Mouse (Mus musculus) gastrocnemius, postnatal 36 days (tissue): ENCODE data around the gene Fra10ac1. TPM values are rescaled to one million over a fixed set of nuclear protein-coding genes. Genes with fewer than 3 reads are reported as not detected.
A peak's percentile ranks its signal among the peaks of the same experiment; 100 is the strongest.

Experiments used
- DNase-seq, 2 experiments: peaks; one replicate each; pipeline ENCODE4 v3.0.0; 2022
- intact Hi-C: fragments of 180-260 bp; cut with DNase I; formaldehyde crosslinking; loops from one replicate; pipeline ENCODE4 v1.15.1; 2025
- long read RNA-seq, 2 experiments: library from polyadenylated mRNA; stranded (forward); transcript quantifications; one replicate each; pipeline ENCODE4 v2.0.0; 2021
- total RNA-seq, 2 experiments: library from RNA; stranded (reverse); gene quantifications; 2 replicates each; pipeline ENCODE4 v1.2.3; 2021

The Fra10ac1 gene
- total RNA-seq = 10 to 100 TPM in 1 of 2 experiments, 1 to 10 TPM in 1; 10.0 to 10.7 TPM
- long read RNA-seq, experiment 1, transcript Fra10ac1-201 (14 exons, 1,402 nt) = major isoform, 18 of 34 reads
- long read RNA-seq, experiment 1, partial matches to known transcripts = 6 of 34 reads
- long read RNA-seq, experiment 1, other reads (novel, unspliced or antisense) = 10 of 34 reads
- long read RNA-seq, experiment 2, transcript Fra10ac1-201 (14 exons, 1,402 nt) = major isoform, 21 of 33 reads
- long read RNA-seq, experiment 2, partial matches to known transcripts = 4 of 33 reads
- long read RNA-seq, experiment 2, other reads (novel, unspliced or antisense) = 8 of 33 reads

- intact Hi-C loops = loop anchor here (10.0 kb wide), 1 partner anchor 591 kb away; the partner anchor contains the start of gene Noc3l
- DNase-seq = peak; percentile 87 to 88
Measured at GRCm38 (mm10) chr19:38223905-38224684, at the start of gene Fra10ac1. Gene Fra10ac1, minus strand, starts transcription at chr19:38224156.

GRCm38 (mm10) chr19:38271071-38271470 is 47.1 kb upstream of the Fra10ac1 start:
- intact Hi-C loops = no loop called here
- DNase-seq = no peak

GRCm38 (mm10) chr19:38267469-38267868 is 43.5 kb upstream of the Fra10ac1 start:
- intact Hi-C loops = no loop called here
- no peak for DNase-seq

DNA sequence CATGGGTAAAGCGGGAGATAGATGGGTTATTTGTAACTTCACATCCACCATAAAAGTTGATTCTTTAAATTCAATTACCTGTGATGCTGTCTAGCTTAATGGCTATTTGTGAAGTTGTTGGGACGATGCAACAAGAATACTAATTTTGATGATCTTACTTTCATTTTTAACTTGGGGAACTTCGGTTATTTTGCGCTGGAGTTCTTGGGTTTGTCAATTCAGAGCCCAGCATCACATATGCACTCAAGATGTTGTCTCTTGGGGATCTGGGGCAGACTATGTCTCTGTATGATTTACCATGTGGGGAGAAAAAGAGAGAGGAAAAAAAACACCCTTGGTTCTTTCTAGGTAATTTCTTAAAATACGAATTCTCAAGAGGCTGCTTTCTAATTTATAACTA is 41.8 kb upstream of the Fra10ac1 start:
- DNase-seq = no peak
- intact Hi-C loops = no loop called here

GRCm38 (mm10) chr19:38264505-38265500 is 40.8 kb upstream of the Fra10ac1 start, which contains the start of gene Lgi1:
Gene Lgi1, plus strand, starts transcription at chr19:38264536.
- DNase-seq = no peak
- intact Hi-C loops = no loop called here

- intact Hi-C loops = no loop called here
- no peak for DNase-seq
Measured at GRCm38 (mm10) chr19:38263829-38264504, 40.0 kb upstream of the Fra10ac1 start.

GRCm38 (mm10) chr19:38261351-38261750 is 37.4 kb upstream of the Fra10ac1 start:
- DNase-seq = no peak
- intact Hi-C loops = no loop called here

DNA sequence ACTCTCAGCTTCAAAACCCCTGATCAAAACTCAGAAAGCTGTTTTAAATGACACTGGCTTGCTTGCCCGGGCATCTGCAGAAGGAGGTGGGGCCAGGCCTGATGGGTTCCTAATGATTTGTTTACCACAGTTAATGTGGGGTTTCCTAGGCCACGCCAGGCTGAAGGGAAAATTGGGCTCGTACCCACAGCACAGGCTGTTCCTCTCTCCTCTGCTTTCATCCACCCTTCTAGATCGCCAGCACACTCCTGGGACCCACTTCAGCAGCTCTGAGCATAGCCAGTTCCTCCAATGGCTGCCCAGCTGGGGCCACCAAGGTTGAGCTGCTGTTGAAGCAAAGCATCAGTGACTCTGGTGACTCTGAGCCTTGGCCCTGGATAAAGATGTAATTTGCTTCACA is 36.4 kb upstream of the Fra10ac1 start:
- DNase-seq = peak in 1 of 2 experiments; percentile 6
- intact Hi-C loops = no loop called here

DNA sequence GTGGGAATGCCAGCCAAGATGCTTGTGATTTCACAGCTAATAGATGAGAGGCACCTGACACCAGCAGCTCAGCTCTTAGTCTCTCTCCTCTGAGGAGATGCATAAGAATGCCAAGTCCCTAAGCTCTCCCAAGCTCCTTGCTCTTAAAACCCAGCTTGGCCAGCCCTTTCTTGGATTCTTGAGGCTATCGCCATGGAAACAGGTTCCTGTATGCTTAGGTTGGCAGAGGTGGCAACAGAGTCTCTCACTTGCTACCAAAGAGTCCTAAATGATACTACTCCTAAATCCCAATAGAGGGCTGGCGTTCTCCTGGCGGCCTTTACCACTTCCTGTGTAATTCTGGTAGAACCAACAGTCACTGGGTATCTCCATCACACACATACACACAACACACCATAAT is 35.5 kb upstream of the Fra10ac1 start:
- DNase-seq = no peak
- intact Hi-C loops = no loop called here

- intact Hi-C loops = no loop called here
- DNase-seq = no peak
Measured at GRCm38 (mm10) chr19:38258651-38259065, 34.7 kb upstream of the Fra10ac1 start.

DNA sequence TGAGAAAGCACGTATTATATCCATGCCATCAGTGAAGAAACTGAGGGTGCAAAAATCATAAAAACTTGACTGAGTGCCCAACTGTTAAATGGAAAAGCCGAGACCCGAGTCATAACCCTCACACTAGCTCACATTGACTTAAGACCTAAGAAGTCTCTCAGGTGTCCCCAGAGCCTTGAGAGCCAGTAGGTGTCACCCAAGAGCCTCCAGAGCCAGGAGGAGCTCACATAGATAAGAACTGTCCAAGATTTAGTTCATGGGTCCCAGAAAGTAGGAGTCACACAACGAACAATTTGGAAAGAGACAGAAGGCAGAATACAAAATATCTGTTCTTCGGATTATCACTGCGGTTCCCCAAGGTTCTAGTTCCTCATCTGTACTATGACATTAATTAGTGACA is 29.8 kb upstream of the Fra10ac1 start:
- DNase-seq = peak in 1 of 2 experiments; percentile 36
- intact Hi-C loops = loop anchor here (5.0 kb wide), 1 partner anchor 99 kb away; no protein-coding TSS in a partner anchor

DNA sequence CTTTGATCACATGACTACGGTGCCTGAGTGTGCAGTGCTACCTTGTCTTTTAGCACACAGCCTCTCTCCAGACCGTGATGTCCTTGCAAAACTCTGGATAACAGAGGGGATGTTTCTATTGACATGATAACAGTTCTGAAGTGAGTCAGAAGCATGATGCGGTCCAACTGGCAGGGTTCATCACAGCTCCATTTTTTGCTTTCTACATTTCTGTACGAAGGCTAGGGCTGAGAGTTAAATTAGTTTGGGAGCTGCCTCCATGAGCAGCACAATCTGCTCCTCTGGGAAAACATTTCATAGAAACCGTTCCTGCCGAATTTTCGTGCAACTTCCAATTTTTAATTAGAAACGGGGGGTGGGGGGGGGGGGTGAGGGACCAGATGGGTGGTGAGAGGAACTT is 25.7 kb upstream of the Fra10ac1 start:
- intact Hi-C loops = loop anchor here (5.0 kb wide), 1 partner anchor 103 kb away; no protein-coding TSS in a partner anchor
- no peak for DNase-seq

GRCm38 (mm10) chr19:38246177-38246622 is 22.2 kb upstream of the Fra10ac1 start:
- no peak for DNase-seq
- intact Hi-C loops = no loop called here

- DNase-seq = no peak
- intact Hi-C loops = no loop called here
Measured at GRCm38 (mm10) chr19:38245361-38246176, 21.6 kb upstream of the Fra10ac1 start.

- intact Hi-C loops = no loop called here
- DNase-seq = no peak
Measured at GRCm38 (mm10) chr19:38244748-38245147, 20.8 kb upstream of the Fra10ac1 start.

GRCm38 (mm10) chr19:38242314-38242852 is 18.4 kb upstream of the Fra10ac1 start:
- intact Hi-C loops = no loop called here
- no peak for DNase-seq

DNA sequence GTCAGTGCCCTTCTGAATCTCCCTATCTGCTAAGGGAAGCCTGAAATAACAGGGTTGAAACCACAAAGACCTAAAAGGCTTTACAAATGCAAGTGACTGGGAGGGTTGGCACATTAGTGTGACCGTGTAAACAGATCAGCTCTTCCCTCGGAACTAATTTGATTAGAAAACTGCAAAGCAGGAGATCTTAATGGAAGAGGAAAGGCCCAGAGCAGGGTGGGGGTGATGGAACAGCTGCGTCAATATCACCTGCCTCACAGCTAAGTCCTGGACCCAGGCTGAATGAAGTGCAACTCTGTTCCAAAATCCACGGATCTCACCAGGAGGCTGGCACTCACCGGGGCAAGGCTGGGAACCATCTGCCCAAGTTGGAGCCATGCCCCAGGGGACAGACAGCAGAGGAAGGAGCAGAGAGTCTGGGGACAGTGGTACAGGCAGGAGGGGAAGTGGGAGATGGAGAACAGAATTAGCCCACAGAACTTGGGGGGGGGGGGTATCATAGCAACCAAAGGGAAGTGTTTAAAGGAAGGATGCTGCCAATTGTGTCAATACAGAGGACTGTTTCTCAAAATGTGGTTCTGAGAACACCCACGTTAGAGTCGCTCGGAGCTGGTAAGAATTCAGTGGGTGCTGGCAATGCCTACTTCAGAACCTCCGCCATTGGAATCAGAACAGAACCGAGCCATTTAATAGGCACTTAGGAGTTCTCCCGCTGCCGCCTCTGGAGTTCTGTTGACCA is 14.4 kb upstream of the Fra10ac1 start:
- intact Hi-C loops = no loop called here
- DNase-seq = no peak

GRCm38 (mm10) chr19:38237834-38238212 is 13.9 kb upstream of the Fra10ac1 start:
- intact Hi-C loops = no loop called here
- no peak for DNase-seq
